Mouse (Mus musculus): Measurements from ENCODE around the gene Plin4. TPM values are rescaled to one million over a fixed set of nuclear protein-coding genes. Genes with fewer than 3 reads are reported as not detected.
A peak's percentile ranks its signal among the peaks of the same experiment; 100 is the strongest.

Plin4 gene
- total RNA-seq (2014; fragmentation: Nextera tagmentation) (not detected in 2 replicates), total RNA-seq (2017) (not detected in 2 replicates)

- no peak for ATAC-seq (replicated peaks; ENCODE audit: low FRiP score, low TSS enrichment, poor library complexity, severe bottlenecking)
Measured at GRCm38 (mm10) chr17:56109219-56110051, at the start of gene Plin4. TSS of gene Plin4 (minus strand) at chr17:56109803.

DNA sequence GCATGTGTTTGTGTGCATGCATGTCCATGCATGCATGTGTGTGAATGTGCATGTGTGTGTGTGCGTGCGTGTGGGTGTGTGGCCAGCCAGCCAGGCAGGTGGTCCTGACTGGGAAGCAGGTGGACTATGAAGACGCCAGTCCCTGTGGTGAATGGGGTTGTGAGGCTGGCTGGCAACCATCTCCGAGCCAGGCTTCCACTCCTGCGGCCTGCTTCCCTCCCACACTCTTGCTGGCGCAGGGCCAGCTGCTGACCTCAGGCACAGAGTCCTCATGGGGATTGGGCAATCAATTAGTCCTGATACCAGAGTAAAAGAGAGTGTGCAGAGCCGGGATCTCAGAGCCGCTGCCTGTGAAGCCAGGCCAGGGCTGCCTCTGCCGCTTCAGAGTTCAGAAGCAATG lies 44.0 kb upstream of the Plin4 start:
- ATAC-seq (replicated peaks; ENCODE audit: low FRiP score, low TSS enrichment, poor library complexity, severe bottlenecking): no peak

- ATAC-seq (replicated peaks; ENCODE audit: low FRiP score, low TSS enrichment, poor library complexity, severe bottlenecking): no peak
Measured at GRCm38 (mm10) chr17:56149897-56150296, 40.3 kb upstream of the Plin4 start.

GRCm38 (mm10) chr17:56148790-56149618 lies 39.4 kb upstream of the Plin4 start:
- no peak for ATAC-seq (replicated peaks; ENCODE audit: low FRiP score, low TSS enrichment, poor library complexity, severe bottlenecking)

DNA sequence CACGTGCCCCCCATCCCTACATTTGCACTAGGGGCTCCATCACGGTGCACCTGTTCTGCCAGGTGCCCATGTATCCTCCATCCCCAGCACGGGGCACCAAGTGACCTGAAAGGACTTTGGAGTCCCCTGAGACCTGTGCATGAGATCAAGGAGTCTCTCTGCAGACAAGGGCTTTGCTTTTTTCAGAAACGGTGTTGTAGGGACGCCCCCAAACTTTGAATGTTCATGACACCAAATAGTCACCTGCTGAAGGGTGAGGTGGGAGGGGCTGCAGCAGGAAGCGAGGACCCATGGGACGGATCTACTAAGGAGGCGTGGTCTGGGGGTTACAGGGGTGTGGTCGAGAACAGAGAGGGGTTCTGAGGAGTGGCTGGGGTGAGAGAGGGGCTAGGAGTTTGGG lies 38.7 kb upstream of the Plin4 start:
- ATAC-seq (replicated peaks; ENCODE audit: low FRiP score, low TSS enrichment, poor library complexity, severe bottlenecking): no peak

- ATAC-seq (replicated peaks; ENCODE audit: low FRiP score, low TSS enrichment, poor library complexity, severe bottlenecking): no peak
Measured at GRCm38 (mm10) chr17:56147420-56147819, 37.8 kb upstream of the Plin4 start.

GRCm38 (mm10) chr17:56146131-56146530 lies 36.5 kb upstream of the Plin4 start:
- no peak for ATAC-seq (replicated peaks; ENCODE audit: low FRiP score, low TSS enrichment, poor library complexity, severe bottlenecking)

- no peak for ATAC-seq (replicated peaks; ENCODE audit: low FRiP score, low TSS enrichment, poor library complexity, severe bottlenecking)
Measured at GRCm38 (mm10) chr17:56144546-56144945, 34.9 kb upstream of the Plin4 start.

- ATAC-seq (replicated peaks; ENCODE audit: low FRiP score, low TSS enrichment, poor library complexity, severe bottlenecking): no peak
Measured at GRCm38 (mm10) chr17:56141702-56142605, 32.4 kb upstream of the Plin4 start.

DNA sequence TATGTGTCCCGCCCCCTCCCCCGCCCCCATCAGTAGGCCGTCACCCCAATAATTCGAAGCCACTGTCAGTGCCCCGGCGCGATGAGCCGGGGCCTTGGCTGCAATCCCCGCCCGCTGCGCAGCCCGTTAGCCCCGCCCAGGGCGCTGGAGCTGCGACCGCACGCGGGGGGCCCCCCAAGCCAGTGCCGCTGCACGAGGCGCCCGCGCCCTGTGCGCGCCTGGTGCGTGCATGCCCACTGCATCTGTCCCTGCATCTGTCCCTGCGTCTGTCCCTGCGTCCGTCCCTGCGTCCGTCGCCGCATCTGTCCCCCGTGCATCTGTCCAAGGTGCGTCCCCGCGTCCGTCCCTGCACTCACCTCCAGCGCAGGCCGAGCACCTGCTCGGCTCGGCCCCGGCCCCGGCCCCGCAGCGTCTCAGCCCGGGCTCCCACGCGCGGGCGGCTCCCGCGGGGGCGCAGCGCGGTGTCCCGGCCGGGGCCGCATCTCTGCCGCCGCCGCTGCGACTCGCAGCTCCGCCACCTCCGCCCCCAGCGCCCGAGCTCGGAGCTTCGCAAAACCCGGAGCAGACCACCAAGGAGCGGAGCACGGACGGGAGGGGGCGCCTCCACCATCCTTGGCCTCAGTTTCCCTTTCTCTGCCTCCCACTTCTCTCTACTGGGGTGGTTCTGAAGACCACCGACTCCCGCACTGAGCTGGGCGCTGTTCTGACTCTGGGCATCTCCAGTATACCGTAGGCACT lies 30.4 kb upstream of the Plin4 start, which contains the start of gene Sema6b:
TSS of gene Sema6b (minus strand) at position 486 of the 738 bp plus-strand sequence.
- ATAC-seq (replicated peaks; ENCODE audit: low FRiP score, low TSS enrichment, poor library complexity, severe bottlenecking): no peak

GRCm38 (mm10) chr17:56139355-56139754 lies 29.8 kb upstream of the Plin4 start:
- ATAC-seq (replicated peaks; ENCODE audit: low FRiP score, low TSS enrichment, poor library complexity, severe bottlenecking): no peak

GRCm38 (mm10) chr17:56137839-56138613 lies 28.4 kb upstream of the Plin4 start:
- ATAC-seq (replicated peaks; ENCODE audit: low FRiP score, low TSS enrichment, poor library complexity, severe bottlenecking): no peak

DNA sequence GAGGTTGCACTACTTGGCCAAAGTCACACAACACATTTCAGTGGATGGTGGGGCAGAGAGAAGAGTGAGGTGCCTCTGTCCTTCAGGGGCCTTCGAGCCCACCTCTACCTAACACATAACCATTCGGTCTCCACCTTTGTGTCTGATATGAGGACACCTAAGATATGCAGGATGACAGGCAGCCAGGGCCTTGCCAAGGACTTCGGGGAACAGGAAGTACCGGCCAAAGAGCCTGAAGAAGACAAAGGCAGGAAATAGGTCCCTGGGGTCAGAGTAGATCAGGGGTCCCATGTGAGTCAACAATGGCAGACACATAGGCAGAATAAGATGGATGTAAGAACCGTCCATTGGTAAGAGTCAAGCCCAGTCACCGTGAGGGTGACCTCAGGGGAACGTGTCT lies 27.0 kb upstream of the Plin4 start:
- no peak for ATAC-seq (replicated peaks; ENCODE audit: low FRiP score, low TSS enrichment, poor library complexity, severe bottlenecking)

DNA sequence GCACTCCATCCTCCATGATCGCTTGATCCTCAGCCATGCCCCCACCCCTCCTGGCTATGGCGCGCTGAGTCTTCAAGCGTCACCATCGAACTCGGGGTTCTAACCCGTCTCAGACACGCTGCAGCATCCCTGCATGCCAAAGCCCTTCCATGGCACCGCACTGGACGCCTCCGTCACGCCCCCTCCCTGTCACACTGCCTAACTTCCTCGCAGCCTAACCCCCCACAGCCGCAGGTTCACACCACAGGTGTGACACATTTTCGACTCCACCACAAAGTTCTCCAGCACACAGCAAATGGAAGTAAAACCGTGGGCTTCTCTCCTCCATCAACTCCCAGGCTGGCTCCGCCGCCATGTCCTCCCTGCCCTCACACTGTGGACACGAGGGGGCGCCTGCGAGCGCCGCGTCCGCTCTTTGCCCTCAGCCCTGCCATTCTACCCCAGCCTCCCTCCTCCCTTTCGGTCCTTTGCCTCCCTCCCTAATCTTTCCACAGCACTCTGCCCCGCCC lies 24.9 kb upstream of the Plin4 start:
- peak; percentile 75 for ATAC-seq (replicated peaks; ENCODE audit: low FRiP score, low TSS enrichment, poor library complexity, severe bottlenecking)

DNA sequence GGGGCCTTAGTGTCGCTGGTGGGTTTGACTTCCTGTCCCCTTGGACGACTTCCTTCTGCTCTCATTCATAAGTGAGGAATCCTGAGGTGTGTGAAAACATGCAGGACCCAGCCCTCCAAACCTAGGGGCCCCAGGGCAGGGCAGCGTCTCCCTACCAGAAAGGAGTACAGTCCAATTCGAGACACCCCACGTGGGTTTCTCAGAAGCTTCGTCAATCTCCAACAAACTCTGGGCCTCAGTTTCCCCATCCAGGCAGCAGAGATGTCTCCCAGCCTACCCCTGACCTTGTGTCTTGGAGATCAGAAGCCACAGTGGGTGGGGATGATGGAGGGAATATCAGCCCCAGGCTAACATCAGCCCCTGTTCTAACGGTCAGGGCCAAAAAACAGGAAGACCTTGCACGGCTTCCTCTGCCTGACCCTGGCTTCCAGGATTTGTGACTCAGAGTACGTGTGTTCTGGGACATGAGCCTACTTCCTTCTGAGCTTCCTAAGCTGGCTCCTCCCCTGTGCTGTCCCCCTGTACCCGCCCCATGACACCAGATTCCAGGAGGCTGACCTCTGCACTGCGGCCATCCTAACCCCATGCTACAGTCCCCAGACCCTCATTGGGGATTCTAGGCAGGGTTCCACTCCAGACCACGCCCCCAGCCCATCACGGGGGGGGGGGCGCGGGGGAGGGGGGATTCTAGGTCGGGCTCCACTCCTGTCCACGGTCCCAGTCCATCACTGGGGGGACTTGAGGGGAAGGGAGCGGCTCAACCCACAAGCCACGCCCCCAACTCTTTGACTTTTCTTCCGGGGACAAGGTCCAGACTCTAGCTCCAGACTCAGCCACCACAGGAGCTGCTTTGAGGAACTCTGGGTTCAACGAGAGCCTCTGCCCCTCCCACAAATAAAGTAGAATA lies 24.1 kb upstream of the Plin4 start:
- no peak for ATAC-seq (replicated peaks; ENCODE audit: low FRiP score, low TSS enrichment, poor library complexity, severe bottlenecking)

GRCm38 (mm10) chr17:56132661-56133060 lies 23.1 kb upstream of the Plin4 start:
- ATAC-seq (replicated peaks; ENCODE audit: low FRiP score, low TSS enrichment, poor library complexity, severe bottlenecking): 0 out of 2 replicates have a peak, but pooled peaks have one; percentile 23

- ATAC-seq (replicated peaks; ENCODE audit: low FRiP score, low TSS enrichment, poor library complexity, severe bottlenecking): peak; percentile 32; the same call in 1 of the 2 replicates
Measured at GRCm38 (mm10) chr17:56131814-56132213, 22.2 kb upstream of the Plin4 start.

Data from megakaryocyte-erythroid progenitor cell, adult 5-6 weeks (primary cell).